25 mouse cellular contexts compared by ENCODE assay signal in genomic region chr5:135290703-135291102, GRCm38 (mm10). TPM values are rescaled to one million over a fixed set of nuclear protein-coding genes. Genes with fewer than 3 reads are reported as not detected.
"Had no signal": no experiment of that assay in that cellular context is flagged by ENCODE, and none has a peak within 500 bp of the region (broad histone marks: within the 10 kb centered on the region; RNA-seq: fewer than 3 reads in every experiment).

No protein-coding gene starts in this region.

- ATAC-seq: hindbrain, embryonic 16.5 days; inflammation-experienced regulatory T-cells, adult 6 months; intestine, postnatal 0 days had no signal

- H3K4me2 ChIP-seq: heart, embryonic 11.5 days; heart, embryonic 13.5 days; heart, embryonic 15.5 days; hindbrain, embryonic 14.5 days; intestine, embryonic 15.5 days; liver, embryonic 11.5 days; liver, embryonic 13.5 days had no signal

- DNase-seq: gastrocnemius, adult 2 months; gastrocnemius, postnatal 10 days; gastrocnemius, postnatal 25 days; heart, adult 18-20 months; heart, postnatal 4 days; kidney, adult 18-20 months; kidney, adult 8-10 months; kidney, postnatal 10 days; kidney, postnatal 25 days; kidney, postnatal 4 days; liver; liver, embryonic 13.5 days had no signal

- H3K27ac ChIP-seq: gastrocnemius, adult 2 months; heart, embryonic 13.5 days; heart, embryonic 15.5 days; hindbrain, embryonic 14.5 days; intestine, embryonic 15.5 days; layer of hippocampus, adult 2 months; left cerebral cortex, adult 2 months; liver, embryonic 13.5 days had no signal

- H3K4me1 ChIP-seq: heart, embryonic 13.5 days; heart, embryonic 15.5 days; intestine, embryonic 15.5 days; liver, embryonic 13.5 days had no signal

- H3K36me3 ChIP-seq: heart, embryonic 13.5 days; heart, embryonic 15.5 days; intestine, embryonic 15.5 days; liver, embryonic 13.5 days had no signal

- H3K9ac ChIP-seq: heart, embryonic 13.5 days; heart, embryonic 15.5 days; hindbrain, embryonic 14.5 days; intestine, embryonic 15.5 days; liver, embryonic 13.5 days had no signal

- H3K27me3 ChIP-seq: heart, embryonic 15.5 days; intestine, embryonic 15.5 days; liver, embryonic 13.5 days had no signal

- H3K4me3 ChIP-seq: gastrocnemius, adult 2 months; heart, embryonic 13.5 days; heart, embryonic 15.5 days; intestine, embryonic 15.5 days; layer of hippocampus, adult 2 months; left cerebral cortex, adult 2 months; liver, embryonic 13.5 days had no signal

- H3K9me3 ChIP-seq: heart, embryonic 13.5 days; heart, embryonic 15.5 days; intestine, embryonic 15.5 days; liver, embryonic 13.5 days had no signal

RNA-seq across cellular contexts. Expression of gene Fkbp6, which starts 59.1 kb away (rescaled TPM):
- polyA plus RNA-seq: heart, embryonic 15.5 days; heart, postnatal 0 days; inflammation-experienced regulatory T-cells, adult 6 months; kidney, embryonic 14.5 days; liver, embryonic 13.5 days had no signal
